Mouse (Mus musculus) ZHBTc4 (cell line): ENCODE measurements at regions not wholly inside any gene's neighbourhood (a gene's known extent, or its start where the extent isn't known, plus 50 kb on each side); places are given as distances from the start of the nearest gene placed in this dataset.
A peak's percentile ranks its signal among the peaks of the same experiment; 100 is the strongest.
"Not testable (repeated sequence)": the region's sequence is repeated elsewhere in the genome, so short reads cannot be mapped to it uniquely, and the experiment has no call there.

Experiments used
- DNase-seq: peaks from one replicate; pipeline ENCODE4 v3.0.0-alpha.2; 2011; ENCODE audit warnings: low read depth, low spot score

DNA sequence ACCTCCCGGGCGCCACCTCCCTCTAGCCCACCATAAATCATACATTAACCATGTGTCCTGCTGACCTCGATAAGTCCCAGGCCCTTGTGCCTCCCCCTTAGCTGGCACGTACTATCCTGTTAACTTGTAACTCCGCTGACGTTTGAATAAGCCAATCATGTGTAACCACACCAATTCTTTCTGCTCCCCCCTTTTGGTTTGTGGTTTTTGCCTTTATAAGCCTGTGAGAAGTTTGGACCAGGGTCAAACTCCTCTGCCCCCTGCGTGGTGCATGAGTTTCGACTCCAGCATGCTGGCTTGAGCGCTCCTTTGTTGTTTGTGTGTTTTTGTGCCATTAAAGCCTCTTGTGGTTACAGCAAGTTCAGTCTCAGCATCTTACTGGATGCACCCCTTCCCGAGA lies 138.4 kb upstream of the Samt2 start:
- DNase-seq, result not testable (repeated sequence)

- DNase-seq, result peak; percentile 19
Observed at GRCm38 (mm10) chrX:154713641-154714255, 134.6 kb upstream of the Samt2 start.

DNA sequence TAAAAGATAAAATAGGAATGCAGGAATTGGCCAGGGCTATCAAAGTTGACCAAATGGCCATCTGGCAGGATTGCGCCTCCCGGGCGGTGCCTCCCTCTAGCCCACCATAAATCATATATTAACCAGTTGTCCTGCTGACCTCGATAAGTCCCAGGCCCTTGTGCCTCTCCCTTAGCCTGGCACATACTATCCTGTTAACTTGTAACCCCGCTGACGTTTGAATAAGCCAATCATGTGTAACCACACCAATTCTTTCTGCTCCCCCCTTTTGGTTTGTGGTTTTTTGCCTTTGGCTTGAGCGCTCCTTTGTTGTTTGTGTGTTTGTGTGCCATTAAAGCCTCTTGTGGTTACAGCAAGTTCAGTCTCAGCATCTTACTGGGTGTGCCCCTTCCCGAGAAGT lies 133.4 kb upstream of the Samt2 start:
- DNase-seq, result not testable (repeated sequence)

- not testable (repeated sequence) for DNase-seq
Observed at GRCm38 (mm10) chrX:154670529-154670928, 91.4 kb upstream of the Samt2 start.
